Mouse (Mus musculus): ENCODE measurements around the gene Ppp6c. TPM values are rescaled to one million over a fixed set of nuclear protein-coding genes. Genes with fewer than 3 reads are reported as not detected.

Ppp6c gene
- polyA plus RNA-seq (2017; shearing (Covaris generic)): 100 to 1,000 TPM; 113 to 117 TPM

GRCm38 (mm10) chr2:39226019-39226640, at the start of gene Ppp6c:
Ppp6c (minus strand) TSS chr2:39226451.

GRCm38 (mm10) chr2:39190561-39191056, 35.6 kb downstream of the Ppp6c start, which contains the start of gene Scai:
Scai (minus strand) TSS chr2:39190734.

Other genes with a start within 250 kb of the Ppp6c start
- gene Wdr38, start 229.0 kb downstream of the Ppp6c start, polyA plus RNA-seq (2017; shearing (Covaris generic)): 1 to 10 TPM; 1.0 to 2.2 TPM
- 100 to 1,000 TPM; 158 to 191 TPM for gene Arpc5l, start 221.1 kb downstream of the Ppp6c start, polyA plus RNA-seq (2017; shearing (Covaris generic))
- 100 to 1,000 TPM; 351 to 416 TPM for gene Rpl35, start 220.8 kb downstream of the Ppp6c start, polyA plus RNA-seq (2017; shearing (Covaris generic))
- 10 to 100 TPM; 36.6 to 40.3 TPM for gene Golga1, start 160.9 kb downstream of the Ppp6c start, polyA plus RNA-seq (2017; shearing (Covaris generic))
- 10 to 100 TPM; 14.4 to 24.0 TPM for gene Scai, start 35.7 kb downstream of the Ppp6c start, polyA plus RNA-seq (2017; shearing (Covaris generic))

Measured in inflammation-experienced regulatory T-cells (primary cell).